Mouse (Mus musculus): ENCODE results near the gene Tex14. TPM values are rescaled to one million over a fixed set of nuclear protein-coding genes. Genes with fewer than 3 reads are reported as not detected.
"Not testable (repeated sequence)": the region's sequence is repeated elsewhere in the genome, so short reads cannot be mapped to it uniquely, and the experiment has no call there.

Tex14 gene
- polyA plus RNA-seq, 2 experiments: 0.06 TPM; not detected in 1

GRCm38 (mm10) chr11:87462461-87463242, 57.8 kb downstream of the Tex14 start:
- Histone ChIP-seq H3K4me1 (replicated peaks; ENCODE audit: control insufficient read depth in 2 of 2, insufficient read depth in 2 of 2, low read length in 1 of 2) (peaks cover 7 to 13% of the 10 kb centered on the region in 2 experiments), H3K4me2 (ENCODE audit: low read depth) (no peak overlapping the region), H3K27ac (peak overlapping the region; percentile 88), H3K27me3 (ENCODE audit: control insufficient read depth, insufficient read depth, low read length) (no peaks in the 10 kb centered on the region), H3K9me3 (ENCODE audit: control insufficient read depth, low read length) (no peaks in the 10 kb centered on the region), H3K36me3 (replicated peaks; ENCODE audit: control insufficient read depth, insufficient read depth, low read depth) (no peaks in the 10 kb centered on the region), H3K9ac (replicated peaks) (peak overlapping the region; percentile 13; the same call in 1 of the 2 replicates), H3K4me3 (ENCODE audit: insufficient read depth in 1 of 2, low read depth in 2 of 2, low read length in 2 of 2) (no peak overlapping the region)
- ATAC-seq (ENCODE audit: insufficient read depth): no peak
- 4% methylated on average over 9 of the region's 9 CpGs for WGBS (ENCODE audit: insufficient replicate concordance)
- peak; percentile 59 to 70 (median 69) for DNase-seq (ENCODE audit: low read depth in 3 of 3, low spot score in 3 of 3)
- TF ChIP-seq EP300 (IDR thresholded peaks at IDR 0.05; ENCODE audit: low read depth) (no peak), CTCF (IDR thresholded peaks at IDR 0.05; ENCODE audit: low read depth) (no peak)

- no peaks in the 10 kb centered on the region for H3K27me3 ChIP-seq (ENCODE audit: control insufficient read depth, insufficient read depth, low read length)
- peak overlapping the region; percentile 88 for H3K27ac ChIP-seq
- no peak for TF ChIP-seq EP300 (IDR thresholded peaks at IDR 0.05; ENCODE audit: low read depth)
- TF ChIP-seq CTCF (IDR thresholded peaks at IDR 0.05; ENCODE audit: low read depth): no peak
- H3K4me2 ChIP-seq (ENCODE audit: low read depth): no peak overlapping the region
- H3K4me3 ChIP-seq (ENCODE audit: insufficient read depth in 1 of 2, low read depth in 2 of 2, low read length in 2 of 2): no peak overlapping the region
- no peaks in the 10 kb centered on the region for H3K9me3 ChIP-seq (ENCODE audit: control insufficient read depth, low read length)
- WGBS (ENCODE audit: insufficient replicate concordance): 43% methylated on average over 5 of the region's 5 CpGs
- H3K36me3 ChIP-seq (replicated peaks; ENCODE audit: control insufficient read depth, insufficient read depth, low read depth): no peaks in the 10 kb centered on the region
- ATAC-seq (ENCODE audit: insufficient read depth) (no peak), DNase-seq (ENCODE audit: low read depth in 3 of 3, low spot score in 3 of 3) (no peak)
- H3K9ac ChIP-seq (replicated peaks): peak overlapping the region; percentile 13; the same call in 1 of the 2 replicates
- peaks cover 7 to 13% of the 10 kb centered on the region in 2 experiments for H3K4me1 ChIP-seq (replicated peaks; ENCODE audit: control insufficient read depth in 2 of 2, insufficient read depth in 2 of 2, low read length in 1 of 2)
These were observed 58.3 kb downstream of the Tex14 start for GRCm38 (mm10) chr11:87463243-87463540.

GRCm38 (mm10) chr11:87463792-87464430, 59.0 kb downstream of the Tex14 start:
- not testable (repeated sequence) for H3K27me3 ChIP-seq (ENCODE audit: control insufficient read depth, insufficient read depth, low read length); H3K4me2 ChIP-seq (ENCODE audit: low read depth); ATAC-seq (ENCODE audit: insufficient read depth); H3K36me3 ChIP-seq (replicated peaks; ENCODE audit: control insufficient read depth, insufficient read depth, low read depth); DNase-seq (ENCODE audit: low read depth in 3 of 3, low spot score in 3 of 3); H3K9ac ChIP-seq (replicated peaks); H3K4me3 ChIP-seq (ENCODE audit: insufficient read depth in 1 of 2, low read depth in 2 of 2, low read length in 2 of 2); H3K27ac ChIP-seq; H3K9me3 ChIP-seq (ENCODE audit: control insufficient read depth, low read length)
- H3K4me1 ChIP-seq (replicated peaks; ENCODE audit: control insufficient read depth in 2 of 2, insufficient read depth in 2 of 2, low read length in 1 of 2): peaks cover 7 to 13% of the 10 kb centered on the region in 2 experiments
- WGBS (ENCODE audit: insufficient replicate concordance): 62% methylated on average over 4 of the region's 4 CpGs

GRCm38 (mm10) chr11:87465990-87466593, 61.2 kb downstream of the Tex14 start:
- Histone ChIP-seq H3K27me3 (ENCODE audit: control insufficient read depth, insufficient read depth, low read length) (no peaks in the 10 kb centered on the region), H3K27ac (no peak overlapping the region), H3K4me2 (ENCODE audit: low read depth) (peak overlapping the region; percentile 27), H3K9me3 (ENCODE audit: control insufficient read depth, low read length) (no peaks in the 10 kb centered on the region), H3K4me1 (replicated peaks; ENCODE audit: control insufficient read depth in 2 of 2, insufficient read depth in 2 of 2, low read length in 1 of 2) (peaks cover 9 to 17% of the 10 kb centered on the region in 2 experiments), H3K4me3 (ENCODE audit: insufficient read depth in 1 of 2, low read depth in 2 of 2, low read length in 2 of 2) (no peak overlapping the region), H3K9ac (replicated peaks) (peak overlapping the region; percentile 46; the same call in 1 of the 2 replicates), H3K36me3 (replicated peaks; ENCODE audit: control insufficient read depth, insufficient read depth, low read depth) (no peaks in the 10 kb centered on the region)
- TF ChIP-seq EP300 (IDR thresholded peaks at IDR 0.05; ENCODE audit: low read depth) (no peak), CTCF (IDR thresholded peaks at IDR 0.05; ENCODE audit: low read depth) (no peak)
- WGBS (ENCODE audit: insufficient replicate concordance): 29% methylated on average over 6 of the region's 6 CpGs
- no peak for ATAC-seq (ENCODE audit: insufficient read depth)
- peak; percentile 40 to 51 (median 49) for DNase-seq (ENCODE audit: low read depth in 3 of 3, low spot score in 3 of 3)
